Mouse (Mus musculus) intestine, embryonic 16.5 days (tissue): ENCODE measurements around the gene Furin. TPM values are rescaled to one million over a fixed set of nuclear protein-coding genes. Genes with fewer than 3 reads are reported as not detected.
A peak's percentile ranks its signal among the peaks of the same experiment; 100 is the strongest.

Experiments
- ATAC-seq: fragments of 200-750 bp; cut with Nextera tagmentation; 2 replicates; pipeline ENCODE4 v1.8.0; 2017; ENCODE audit warnings: moderate TSS enrichment, moderate library complexity
- H3K27ac ChIP-seq: fragments of 300-500 bp; sonication (generic); 2 replicates; pipeline ENCODE4 v1.5.1; 2014; ENCODE audit warnings: mild to moderate bottlenecking, low read length
- H3K27me3 ChIP-seq: fragments of 300-500 bp; sonication (generic); replicated peaks from 2 replicates; pipeline ENCODE4 v1.6.1; 2014; ENCODE audit warnings: low read length, control low read depth, mixed read lengths; ENCODE audit not compliant: control insufficient read depth, insufficient read depth
- H3K36me3 ChIP-seq: fragments of 300-500 bp; sonication (generic); 2 replicates; pipeline ENCODE4 v1.6.1; 2014; ENCODE audit warnings: low read length, control low read depth; ENCODE audit not compliant: control insufficient read depth, insufficient read depth
- H3K4me1 ChIP-seq: fragments of 300-500 bp; sonication (generic); 2 replicates; pipeline ENCODE4 v1.6.1; 2014; ENCODE audit warnings: low read length, control low read depth, mixed read lengths; ENCODE audit not compliant: control insufficient read depth, insufficient read depth
- H3K4me2 ChIP-seq: fragments of 300-500 bp; sonication (generic); 2 replicates; pipeline ENCODE4 v1.6.1; 2014; ENCODE audit warnings: low read depth, low read length, control low read depth
- H3K4me3 ChIP-seq: fragments of 300-500 bp; sonication (generic); 2 replicates; pipeline ENCODE4 v1.5.1; 2014; ENCODE audit warnings: mild to moderate bottlenecking, low read length
- H3K9ac ChIP-seq: fragments of 300-500 bp; sonication (generic); 2 replicates; pipeline ENCODE4 v1.6.1; 2014; ENCODE audit warnings: low read depth, low read length
- H3K9me3 ChIP-seq: fragments of 300-500 bp; sonication (generic); 2 replicates; pipeline ENCODE4 v1.6.1; 2016; ENCODE audit warnings: low read length, control low read depth; ENCODE audit not compliant: control insufficient read depth
- WGBS: fragments of 180-500 bp; shearing (Covaris S2); extraction: QIAGEN DNeasy Blood & Tissue Kit; methylation state at CpG from one replicate; pipeline ENCODE4 v1.1.7; 2014; 5-methylcytosine and 5-hydroxymethylcytosine counted together
- polyA plus RNA-seq: library from polyadenylated mRNA; unstranded; fragments of >200 nt; fragmentation: Nextera tagmentation; extraction: Ambion mirVana; gene quantifications from 2 replicates; pipeline ENCODE4 v1.2.1, GENCODE M21; 2015

Gene Furin
- polyA plus RNA-seq, 1 experiment from 2014 or later: 7.8 TPM

DNA sequence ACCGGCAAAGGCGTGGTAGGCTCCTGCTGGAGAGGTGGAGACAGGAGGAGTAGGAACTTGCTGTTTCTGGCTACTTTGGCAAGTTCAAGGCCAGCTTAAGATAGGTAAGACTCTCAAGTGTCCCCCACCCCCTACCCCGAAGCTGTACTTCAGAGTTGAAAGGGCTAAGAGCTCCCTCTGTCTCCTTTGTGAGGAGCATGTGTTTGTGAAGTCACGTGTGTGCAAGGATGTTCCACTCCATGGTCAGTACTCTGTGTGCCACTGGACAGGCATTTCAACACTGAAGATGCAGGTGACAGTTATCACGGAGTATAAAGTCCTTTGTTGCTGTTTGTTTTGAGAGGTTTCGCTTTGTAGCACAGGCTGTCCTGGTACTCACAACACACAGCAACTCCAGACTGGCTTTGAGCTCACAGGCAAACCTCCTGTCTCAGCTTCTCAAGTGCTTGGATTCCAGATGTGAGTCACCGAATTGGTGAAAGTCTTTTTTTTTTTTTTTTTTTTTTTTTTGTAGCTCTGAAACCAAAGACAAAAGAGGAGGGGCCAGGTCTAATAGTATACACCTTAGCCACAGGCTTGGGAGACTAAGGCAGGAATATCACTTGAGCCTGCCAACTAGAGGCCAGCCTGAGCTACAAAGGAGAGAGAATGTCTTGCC is 41.1 kb upstream of the Furin start:
- no peak for ATAC-seq
- H3K27ac ChIP-seq: no peak overlapping the region
- 67% methylated on average over 7 of the region's 7 CpGs for WGBS
- no peaks in the 10 kb centered on the region for H3K36me3 ChIP-seq
- H3K9ac ChIP-seq: no peak overlapping the region
- H3K4me1 ChIP-seq: peaks cover 23% of the 10 kb centered on the region; the same call in 1 of the 2 replicates
- no peaks in the 10 kb centered on the region for H3K9me3 ChIP-seq
- no peak overlapping the region for H3K4me3 ChIP-seq
- H3K4me2 ChIP-seq: no peak overlapping the region
- no peaks in the 10 kb centered on the region for H3K27me3 ChIP-seq

DNA sequence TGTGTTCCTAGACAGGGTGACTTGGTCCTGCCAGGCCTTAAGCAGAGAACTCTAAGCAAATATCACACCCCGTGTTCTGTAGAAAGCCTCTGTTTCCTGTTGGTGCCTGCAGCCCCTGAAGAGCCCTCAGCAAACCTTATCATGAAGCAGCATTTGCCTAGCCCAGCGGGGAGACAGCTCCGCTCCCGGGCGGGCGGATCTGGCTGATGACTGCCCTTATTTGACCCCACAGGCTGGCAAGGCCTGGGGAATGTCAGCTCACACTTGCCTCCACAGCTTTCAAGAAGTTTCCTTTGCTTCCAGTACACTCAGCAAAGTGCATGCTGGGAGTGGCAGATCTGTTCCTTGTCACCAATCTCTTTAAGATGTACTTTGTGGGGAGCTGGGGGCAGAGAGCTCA is 40.3 kb upstream of the Furin start:
- Histone ChIP-seq H3K9me3 (no peaks in the 10 kb centered on the region), H3K4me1 (peaks cover 23% of the 10 kb centered on the region; the same call in 1 of the 2 replicates), H3K36me3 (no peaks in the 10 kb centered on the region), H3K4me3 (no peak overlapping the region), H3K27ac (no peak overlapping the region), H3K9ac (no peak overlapping the region), H3K4me2 (no peak overlapping the region), H3K27me3 (no peaks in the 10 kb centered on the region)
- ATAC-seq: peak; percentile 48
- WGBS: 42% methylated on average over 6 of the region's 6 CpGs

DNA sequence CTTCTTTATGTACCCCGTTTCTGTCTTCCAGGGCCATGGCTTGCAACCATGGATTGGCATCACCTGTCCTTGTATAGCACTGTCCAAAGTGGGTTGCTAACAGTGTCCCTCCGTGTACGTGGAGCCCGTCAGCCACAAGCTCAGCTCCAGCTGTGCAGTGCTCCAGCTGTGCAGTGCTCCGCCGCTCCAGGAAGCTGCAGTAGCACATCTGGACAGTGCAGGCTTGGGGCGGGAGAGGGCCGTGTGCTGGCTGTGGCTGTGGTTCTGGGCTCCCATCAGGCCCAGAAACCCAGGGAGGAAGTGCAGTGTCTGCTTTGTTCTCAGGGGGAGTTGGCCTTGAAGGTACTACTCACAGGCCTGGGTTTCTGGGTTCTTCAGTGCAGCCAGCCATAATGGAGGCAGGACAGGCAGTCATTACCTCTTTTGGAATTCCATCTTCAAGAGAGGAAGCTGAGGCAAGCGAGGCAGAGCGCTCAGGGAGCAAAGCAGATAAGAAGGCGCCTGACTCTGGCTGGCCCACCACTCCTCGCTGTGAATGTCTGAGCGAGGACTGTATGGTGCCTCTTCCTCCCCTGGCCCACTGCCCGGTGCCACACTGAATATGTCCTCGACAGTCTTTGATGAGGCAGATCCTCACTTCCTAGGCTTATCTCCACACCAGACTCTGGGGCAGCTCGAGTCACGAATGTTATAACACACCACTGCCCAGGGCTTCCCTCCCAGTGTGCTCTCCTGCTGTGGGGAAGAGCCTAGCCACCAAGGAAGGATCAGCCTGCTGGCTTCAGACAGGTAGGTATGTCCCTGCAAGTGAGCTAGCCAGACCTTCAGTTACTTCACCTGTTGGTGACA is 39.4 kb upstream of the Furin start:
- peak; percentile 52; the same call in 1 of the 2 replicates for ATAC-seq
- no peak overlapping the region for H3K27ac ChIP-seq
- H3K4me3 ChIP-seq: no peak overlapping the region
- H3K4me1 ChIP-seq: peaks cover 23% of the 10 kb centered on the region; the same call in 1 of the 2 replicates
- H3K27me3 ChIP-seq: no peaks in the 10 kb centered on the region
- H3K36me3 ChIP-seq: no peaks in the 10 kb centered on the region
- 49% methylated on average over 17 of the region's 17 CpGs for WGBS
- no peak overlapping the region for H3K9ac ChIP-seq
- H3K4me2 ChIP-seq: no peak overlapping the region
- no peaks in the 10 kb centered on the region for H3K9me3 ChIP-seq

DNA sequence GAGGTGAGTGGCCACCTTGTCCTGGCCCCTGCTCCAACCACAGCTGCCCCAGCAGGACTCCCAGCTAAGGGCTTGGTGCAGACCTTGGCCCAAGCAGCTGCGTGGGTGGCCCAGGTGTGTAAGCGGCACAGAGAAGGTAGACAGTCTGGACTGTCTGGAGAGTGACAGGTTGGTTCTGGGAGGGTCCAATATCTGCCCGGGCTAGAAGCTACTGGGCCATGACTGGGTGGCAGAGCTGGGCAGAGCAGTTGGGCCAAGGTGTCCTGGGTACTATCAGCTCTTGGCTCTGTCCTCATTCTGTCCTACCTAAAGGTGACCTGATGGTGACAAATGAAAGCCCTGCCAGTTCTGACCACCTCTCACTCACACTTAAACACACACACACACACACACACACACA is 37.9 kb upstream of the Furin start:
- H3K4me2 ChIP-seq: no peak overlapping the region
- no peak overlapping the region for H3K27ac ChIP-seq
- H3K4me3 ChIP-seq: no peak overlapping the region
- H3K9ac ChIP-seq: no peak overlapping the region
- H3K27me3 ChIP-seq: no peaks in the 10 kb centered on the region
- peaks cover 23% of the 10 kb centered on the region; the same call in 1 of the 2 replicates for H3K4me1 ChIP-seq
- WGBS: 84% methylated on average over 3 of the region's 3 CpGs
- ATAC-seq: no peak
- no peaks in the 10 kb centered on the region for H3K36me3 ChIP-seq
- H3K9me3 ChIP-seq: no peaks in the 10 kb centered on the region

DNA sequence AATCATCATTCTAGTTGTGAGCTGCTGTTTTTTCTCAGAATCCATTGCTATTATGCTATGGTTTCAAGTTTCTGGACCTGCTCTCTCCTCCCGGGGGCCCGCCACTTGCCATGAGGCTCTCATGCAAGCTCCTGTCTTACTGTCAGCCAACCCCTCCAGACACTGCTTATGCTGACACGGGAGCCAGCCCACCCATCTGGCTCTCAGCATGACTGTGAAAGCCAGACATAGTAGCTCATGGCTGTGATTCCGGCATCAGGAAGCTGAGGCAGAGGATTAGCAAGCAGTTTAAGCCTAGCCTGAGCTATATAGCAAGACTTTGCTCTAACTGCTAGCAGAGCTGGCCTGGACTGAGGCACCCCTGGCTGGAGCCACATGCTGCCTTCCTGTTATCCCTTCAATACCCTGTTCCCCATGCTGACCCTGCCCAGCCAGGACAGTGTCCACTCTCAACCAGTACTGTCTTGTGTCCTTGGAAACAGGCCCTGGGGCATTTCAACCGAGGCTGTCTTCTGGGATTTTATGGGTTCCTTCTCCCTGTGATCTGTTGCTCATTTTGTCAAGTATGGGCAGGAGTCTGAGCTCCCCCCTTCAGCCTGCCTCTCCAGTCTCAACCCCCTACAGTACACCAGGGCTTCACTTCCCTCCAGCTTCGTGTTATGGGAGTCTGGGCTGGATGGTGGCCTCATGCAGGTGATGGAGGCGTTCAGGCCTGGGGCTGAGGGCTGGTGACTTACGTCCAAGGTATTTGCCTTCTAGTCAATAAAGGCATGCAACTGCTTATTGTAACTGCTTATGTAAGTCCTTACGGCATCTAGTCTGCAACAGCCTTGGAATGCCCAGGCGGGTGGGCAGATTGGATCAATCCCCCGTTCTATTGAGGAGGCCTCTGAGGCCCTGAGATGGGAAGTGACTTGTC is 37.0 kb upstream of the Furin start:
- ATAC-seq: no peak
- no peak overlapping the region for H3K4me3 ChIP-seq
- no peaks in the 10 kb centered on the region for H3K27me3 ChIP-seq
- no peak overlapping the region for H3K4me2 ChIP-seq
- H3K27ac ChIP-seq: no peak overlapping the region
- peaks cover 23% of the 10 kb centered on the region; the same call in 1 of the 2 replicates for H3K4me1 ChIP-seq
- H3K9ac ChIP-seq: no peak overlapping the region
- no peaks in the 10 kb centered on the region for H3K9me3 ChIP-seq
- 70% methylated on average over 11 of the region's 11 CpGs for WGBS
- no peaks in the 10 kb centered on the region for H3K36me3 ChIP-seq

DNA sequence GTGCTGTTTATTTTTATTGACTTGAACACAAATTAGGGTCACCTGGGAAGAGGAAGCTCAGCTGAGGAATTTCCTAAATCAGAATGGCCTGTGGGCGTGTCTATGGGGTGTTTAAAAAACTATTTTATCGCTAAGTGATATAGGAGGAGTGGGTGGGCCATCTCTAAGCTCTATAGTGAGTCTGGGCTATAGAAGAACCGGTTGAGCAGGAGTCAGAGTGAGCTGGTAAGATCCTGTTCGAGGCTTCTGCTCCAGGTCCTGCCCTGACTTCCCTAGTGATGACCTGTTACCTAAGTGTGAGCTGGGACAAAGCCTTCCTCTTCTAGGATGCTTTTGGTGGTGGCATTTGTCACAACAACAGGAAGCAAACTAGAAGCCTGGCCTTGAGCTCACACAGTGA is 35.4 kb upstream of the Furin start:
- 49% methylated on average over 4 of the region's 4 CpGs for WGBS
- Histone ChIP-seq H3K9ac (no peak overlapping the region), H3K9me3 (no peaks in the 10 kb centered on the region), H3K4me3 (no peak overlapping the region), H3K36me3 (no peaks in the 10 kb centered on the region), H3K4me2 (no peak overlapping the region), H3K27me3 (no peaks in the 10 kb centered on the region), H3K27ac (no peak overlapping the region), H3K4me1 (peaks cover 18% of the 10 kb centered on the region; the same call in 1 of the 2 replicates)
- no peak for ATAC-seq

DNA sequence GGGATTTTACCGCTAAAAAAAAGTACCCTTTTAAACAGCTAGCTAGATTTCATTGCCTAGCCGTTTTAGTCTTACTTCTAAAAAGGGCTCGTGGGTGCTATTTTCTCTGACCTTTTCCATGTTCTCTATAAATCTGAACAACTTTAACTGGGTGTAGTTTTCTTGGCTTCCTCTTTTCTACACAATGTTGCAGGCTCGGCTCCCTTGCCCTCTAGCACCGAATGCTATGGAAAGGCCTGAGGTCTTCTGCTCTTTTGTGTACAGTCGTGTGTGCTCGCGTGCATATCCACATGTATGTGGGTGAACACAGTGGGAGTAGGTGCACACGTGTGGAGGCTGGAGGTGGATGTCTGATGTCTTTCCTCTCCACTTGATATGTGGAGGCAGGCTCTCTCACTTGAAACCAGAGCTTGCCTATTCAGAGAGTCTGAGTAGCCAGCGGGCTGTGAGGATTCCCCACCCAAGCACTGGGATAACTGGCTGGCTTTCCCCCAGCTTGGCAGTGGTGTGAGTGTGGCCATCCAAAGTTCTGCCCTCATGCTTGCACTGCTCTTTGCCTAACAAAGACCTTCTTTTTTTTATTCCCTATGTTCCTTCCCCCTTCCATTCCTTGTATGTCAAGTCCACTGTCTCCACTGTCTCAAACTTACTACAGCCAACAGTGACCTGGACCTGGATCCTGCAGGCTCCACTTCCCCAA is 34.7 kb upstream of the Furin start:
- Histone ChIP-seq H3K4me1 (peaks cover 10% of the 10 kb centered on the region; the same call in 1 of the 2 replicates), H3K4me3 (no peak overlapping the region), H3K27me3 (no peaks in the 10 kb centered on the region), H3K36me3 (no peaks in the 10 kb centered on the region), H3K27ac (no peak overlapping the region), H3K4me2 (no peak overlapping the region), H3K9ac (no peak overlapping the region), H3K9me3 (no peaks in the 10 kb centered on the region)
- WGBS: 82% methylated on average over 10 of the region's 10 CpGs
- ATAC-seq: no peak

DNA sequence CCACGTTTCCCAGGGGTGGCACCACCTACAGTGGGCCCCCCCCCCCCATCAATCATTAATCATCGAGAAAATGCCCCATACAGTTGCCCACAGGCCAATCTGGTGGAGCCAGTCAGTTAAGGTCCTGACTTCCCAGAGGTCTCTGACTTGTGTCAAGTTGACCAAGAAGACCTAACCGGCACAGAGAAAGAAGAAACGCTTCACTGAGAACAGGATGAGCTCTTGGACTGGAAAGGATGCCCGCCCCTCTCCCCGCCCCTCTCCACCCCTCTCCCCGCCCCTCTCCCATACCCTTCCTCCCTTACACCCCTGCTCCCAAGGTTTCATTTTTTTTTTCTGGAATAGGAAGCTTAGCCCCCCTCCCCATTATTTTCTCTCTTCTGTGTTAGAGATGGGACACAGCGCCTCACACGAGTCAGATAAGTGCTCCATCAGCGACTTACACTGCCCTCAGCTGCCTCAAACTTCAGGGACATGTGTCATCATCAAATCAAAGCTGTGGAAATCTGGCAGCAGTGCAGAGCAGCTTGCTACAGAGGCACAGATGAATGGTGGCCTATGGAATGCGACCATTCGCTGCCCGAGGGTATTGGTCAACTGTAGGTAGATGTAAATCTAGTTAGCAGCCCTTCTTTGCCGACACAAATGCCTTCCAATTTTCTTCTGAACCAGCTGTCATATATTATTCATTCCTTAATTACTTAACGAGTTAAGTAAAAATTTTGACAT is 34.0 kb upstream of the Furin start:
- no peak for ATAC-seq
- no peaks in the 10 kb centered on the region for H3K9me3 ChIP-seq
- 0 out of 2 replicates have a peak overlapping the region, but pooled peaks have one; percentile 4 for H3K4me2 ChIP-seq
- 0 out of 2 replicates have a peak overlapping the region, but pooled peaks have one; percentile 33 for H3K9ac ChIP-seq
- WGBS: 32% methylated on average over 14 of the region's 15 CpGs
- no peaks in the 10 kb centered on the region for H3K36me3 ChIP-seq
- peaks cover 5% of the 10 kb centered on the region; the same call in 1 of the 2 replicates for H3K4me1 ChIP-seq
- H3K27me3 ChIP-seq: no peaks in the 10 kb centered on the region
- H3K4me3 ChIP-seq: no peak overlapping the region
- no peak overlapping the region for H3K27ac ChIP-seq
